Mouse (Mus musculus): Measurements from ENCODE around the gene Sirt3. TPM values are rescaled to one million over a fixed set of nuclear protein-coding genes. Genes with fewer than 3 reads are reported as not detected.

The Sirt3 gene
- polyA plus RNA-seq, 1 experiment from 2014 or later: 47.2 TPM

GRCm38 (mm10) chr7:140840750-140841735, 41.1 kb downstream of the Sirt3 start:
- DNase-seq (ENCODE audit: low spot score) (no peak), ATAC-seq (replicated peaks; ENCODE audit: low FRiP score, low read depth) (no peak)
- no peak for TF ChIP-seq CTCF (IDR thresholded peaks at IDR 0.05; ENCODE audit: low read depth)
- H3K4me1 ChIP-seq (replicated peaks; ENCODE audit: insufficient read depth, low read length): no peaks in the 10 kb centered on the region
- WGBS: 39% methylated on average over 19 of the region's 19 CpGs
- H3K4me2 ChIP-seq (ENCODE audit: low read length): no peak overlapping the region
- H3K9ac ChIP-seq (ENCODE audit: low read depth, low read length): no peak overlapping the region
- no peaks in the 10 kb centered on the region for H3K36me3 ChIP-seq (ENCODE audit: insufficient read depth, low read length)
- H3K4me3 ChIP-seq (replicated peaks; ENCODE audit: low read depth, low read length): no peak overlapping the region
- H3K27me3 ChIP-seq (ENCODE audit: insufficient read depth, low read length): no peaks in the 10 kb centered on the region
- H3K27ac ChIP-seq: no peak overlapping the region
- H3K9me3 ChIP-seq (replicated peaks; ENCODE audit: low read length): no peaks in the 10 kb centered on the region

- DNase-seq (ENCODE audit: low spot score) (no peak), ATAC-seq (replicated peaks; ENCODE audit: low FRiP score, low read depth) (no peak)
- Histone ChIP-seq H3K36me3 (ENCODE audit: insufficient read depth, low read length) (no peaks in the 10 kb centered on the region), H3K9ac (ENCODE audit: low read depth, low read length) (no peak overlapping the region), H3K27me3 (ENCODE audit: insufficient read depth, low read length) (no peaks in the 10 kb centered on the region), H3K27ac (no peak overlapping the region), H3K4me2 (ENCODE audit: low read length) (no peak overlapping the region), H3K4me3 (replicated peaks; ENCODE audit: low read depth, low read length) (no peak overlapping the region), H3K9me3 (replicated peaks; ENCODE audit: low read length) (no peaks in the 10 kb centered on the region), H3K4me1 (replicated peaks; ENCODE audit: insufficient read depth, low read length) (no peaks in the 10 kb centered on the region)
- WGBS: 47% methylated on average over 5 of the region's 5 CpGs
- no peak for TF ChIP-seq CTCF (IDR thresholded peaks at IDR 0.05; ENCODE audit: low read depth)
These were observed 42.6 kb downstream of the Sirt3 start for GRCm38 (mm10) chr7:140839556-140839955.

- ATAC-seq (replicated peaks; ENCODE audit: low FRiP score, low read depth): no peak
- WGBS: 75% methylated on average over 9 of the region's 9 CpGs
These were observed 45.6 kb downstream of the Sirt3 start for GRCm38 (mm10) chr7:140836243-140837115.

GRCm38 (mm10) chr7:140835758-140836087, 46.4 kb downstream of the Sirt3 start:
- H3K4me2 ChIP-seq (ENCODE audit: low read length): no peak overlapping the region
- DNase-seq (ENCODE audit: low spot score): no peak

More at GRCm38 (mm10) chr7:140836243-140837115, 45.6 kb downstream of the Sirt3 start:
- no peaks in the 10 kb centered on the region for H3K9me3 ChIP-seq (replicated peaks; ENCODE audit: low read length)
- TF ChIP-seq CTCF (IDR thresholded peaks at IDR 0.05; ENCODE audit: low read depth): no peak
- H3K27ac ChIP-seq: no peak overlapping the region
- no peaks in the 10 kb centered on the region for H3K27me3 ChIP-seq (ENCODE audit: insufficient read depth, low read length)
- no peak for DNase-seq (ENCODE audit: low spot score)
- no peaks in the 10 kb centered on the region for H3K4me1 ChIP-seq (replicated peaks; ENCODE audit: insufficient read depth, low read length)
- H3K4me2 ChIP-seq (ENCODE audit: low read length): no peak overlapping the region
- H3K9ac ChIP-seq (ENCODE audit: low read depth, low read length): no peak overlapping the region
- no peaks in the 10 kb centered on the region for H3K36me3 ChIP-seq (ENCODE audit: insufficient read depth, low read length)
- H3K4me3 ChIP-seq (replicated peaks; ENCODE audit: low read depth, low read length): no peak overlapping the region

GRCm38 (mm10) chr7:140834968-140835757, 46.9 kb downstream of the Sirt3 start, which contains the start of gene Urah:
Gene Urah, plus strand, starts transcription at chr7:140835018.
- no peak within 1 kb of the TSS for H3K4me3 ChIP-seq (replicated peaks; ENCODE audit: low read depth, low read length)
- H3K4me2 ChIP-seq (ENCODE audit: low read length): no peak within 1 kb of the TSS
- ATAC-seq (replicated peaks; ENCODE audit: low FRiP score, low read depth) (no peak), DNase-seq (ENCODE audit: low spot score) (no peak)
- WGBS: 53% methylated on average over 20 of the region's 20 CpGs
- no peak within 1 kb of the TSS for H3K27ac ChIP-seq
- H3K4me1 ChIP-seq (replicated peaks; ENCODE audit: insufficient read depth, low read length): no peaks in the 10 kb centered on the region
- no peaks in the 10 kb centered on the region for H3K36me3 ChIP-seq (ENCODE audit: insufficient read depth, low read length)
- no peaks in the 10 kb centered on the region for H3K27me3 ChIP-seq (ENCODE audit: insufficient read depth, low read length)
- TF ChIP-seq CTCF (IDR thresholded peaks at IDR 0.05; ENCODE audit: low read depth): no peak
- no peaks in the 10 kb centered on the region for H3K9me3 ChIP-seq (replicated peaks; ENCODE audit: low read length)
- no peak within 1 kb of the TSS for H3K9ac ChIP-seq (ENCODE audit: low read depth, low read length)

More at GRCm38 (mm10) chr7:140835758-140836087, 46.4 kb downstream of the Sirt3 start:
- no peak for ATAC-seq (replicated peaks; ENCODE audit: low FRiP score, low read depth)
- no peaks in the 10 kb centered on the region for H3K9me3 ChIP-seq (replicated peaks; ENCODE audit: low read length)
- H3K36me3 ChIP-seq (ENCODE audit: insufficient read depth, low read length): no peaks in the 10 kb centered on the region
- no peak overlapping the region for H3K9ac ChIP-seq (ENCODE audit: low read depth, low read length)
- WGBS: 77% methylated on average over 2 of the region's 2 CpGs
- H3K27me3 ChIP-seq (ENCODE audit: insufficient read depth, low read length): no peaks in the 10 kb centered on the region
- no peak overlapping the region for H3K4me3 ChIP-seq (replicated peaks; ENCODE audit: low read depth, low read length)
- no peak overlapping the region for H3K27ac ChIP-seq
- TF ChIP-seq CTCF (IDR thresholded peaks at IDR 0.05; ENCODE audit: low read depth): no peak
- H3K4me1 ChIP-seq (replicated peaks; ENCODE audit: insufficient read depth, low read length): no peaks in the 10 kb centered on the region

All from kidney, postnatal 0 days (tissue).